Mouse (Mus musculus) ES-E14 (cell line): ENCODE measurements at regions not wholly inside any gene's neighbourhood (a gene's known extent, or its start where the extent isn't known, plus 50 kb on each side); places are given as distances from the start of the nearest gene placed in this dataset.

ENCODE experiments used
- DNase-seq: peaks from one replicate; pipeline ENCODE4 v3.0.0-alpha.2; 2013; ENCODE audit warnings: low read depth, low spot score
- H3K27ac ChIP-seq: 2 replicates; pipeline ENCODE4 v1.5.1; 2012; ENCODE audit warnings: low read depth, mild to moderate bottlenecking, low read length, moderate library complexity, mixed read lengths; ENCODE audit not compliant: poor library complexity, insufficient read depth, severe bottlenecking
- H3K36me3 ChIP-seq: 2 replicates; pipeline ENCODE4 v1.6.1; 2012; ENCODE audit warnings: mild to moderate bottlenecking, low read length, moderate library complexity, mixed read lengths; ENCODE audit not compliant: control insufficient read depth, poor library complexity, insufficient read depth, severe bottlenecking
- H3K4me1 ChIP-seq, 2 experiments: fragments of 150-350 bp in 1 of 2; sonication (generic) in 1 of 2; 2 replicates each; pipeline ENCODE4 v1.6.1; 2012; ENCODE audit warnings: low read length in 2 of 2, mild to moderate bottlenecking in 1 of 2, mixed read lengths in 1 of 2; ENCODE audit not compliant: control insufficient read depth in 2 of 2, insufficient read depth in 2 of 2, poor library complexity in 1 of 2
- H3K4me3 ChIP-seq, 2 experiments: fragments of 150-350 bp in 1 of 2; sonication (generic) in 1 of 2; 2 replicates each; pipeline ENCODE4 v1.5.1; 2012; ENCODE audit warnings: low read length in 2 of 2, low read depth in 1 of 2, mild to moderate bottlenecking in 1 of 2, mixed read lengths in 1 of 2; ENCODE audit not compliant: insufficient read depth in 1 of 2, poor library complexity in 1 of 2, severe bottlenecking in 1 of 2
- H3K9ac ChIP-seq: 2 replicates; pipeline ENCODE4 v1.6.1; 2012; ENCODE audit warnings: low read depth, mild to moderate bottlenecking, low read length, mixed read lengths; ENCODE audit not compliant: poor library complexity, insufficient read depth, severe bottlenecking
- H3K9me3 ChIP-seq: fragments of 150-350 bp; sonication (generic); 2 replicates; pipeline ENCODE4 v1.6.1; 2012; ENCODE audit warnings: low read depth, mild to moderate bottlenecking, low read length; ENCODE audit not compliant: control insufficient read depth, insufficient read depth
- CHD2 ChIP-seq: IDR thresholded peaks from 2 replicates; pipeline ENCODE4 v1.6.1; 2014; ENCODE audit warnings: mild to moderate bottlenecking, low read depth, low read length, inconsistent platforms
- HCFC1 ChIP-seq: IDR thresholded peaks from 2 replicates; pipeline ENCODE4 v1.6.1; 2012; ENCODE audit warnings: low read length, inconsistent platforms, borderline replicate concordance; ENCODE audit not compliant: insufficient read depth
- MAFK ChIP-seq: IDR thresholded peaks from 2 replicates; pipeline ENCODE4 v1.6.1; 2014; ENCODE audit warnings: mild to moderate bottlenecking, low read depth, low read length, inconsistent platforms; ENCODE audit not compliant: insufficient read depth
- ZC3H11A ChIP-seq: IDR thresholded peaks from 2 replicates; pipeline ENCODE4 v1.6.1; 2012; ENCODE audit warnings: low read depth, mild to moderate bottlenecking, inconsistent platforms, low read length, borderline replicate concordance
- ZNF384 ChIP-seq: IDR thresholded peaks from 2 replicates; pipeline ENCODE4 v1.6.1; 2012; ENCODE audit warnings: low read depth, low read length, inconsistent platforms
- in situ Hi-C, 2 experiments: fragments of 600-800 bp; cut with MboI; formaldehyde crosslinking; loops; one replicate each; pipeline ENCODE4 v1.15.1; 2025; ENCODE audit warnings: low sequenced_read_pairs in 2 of 2, inconsistent platforms in 1 of 2; ENCODE audit not compliant: unreplicated experiment in 2 of 2

DNA sequence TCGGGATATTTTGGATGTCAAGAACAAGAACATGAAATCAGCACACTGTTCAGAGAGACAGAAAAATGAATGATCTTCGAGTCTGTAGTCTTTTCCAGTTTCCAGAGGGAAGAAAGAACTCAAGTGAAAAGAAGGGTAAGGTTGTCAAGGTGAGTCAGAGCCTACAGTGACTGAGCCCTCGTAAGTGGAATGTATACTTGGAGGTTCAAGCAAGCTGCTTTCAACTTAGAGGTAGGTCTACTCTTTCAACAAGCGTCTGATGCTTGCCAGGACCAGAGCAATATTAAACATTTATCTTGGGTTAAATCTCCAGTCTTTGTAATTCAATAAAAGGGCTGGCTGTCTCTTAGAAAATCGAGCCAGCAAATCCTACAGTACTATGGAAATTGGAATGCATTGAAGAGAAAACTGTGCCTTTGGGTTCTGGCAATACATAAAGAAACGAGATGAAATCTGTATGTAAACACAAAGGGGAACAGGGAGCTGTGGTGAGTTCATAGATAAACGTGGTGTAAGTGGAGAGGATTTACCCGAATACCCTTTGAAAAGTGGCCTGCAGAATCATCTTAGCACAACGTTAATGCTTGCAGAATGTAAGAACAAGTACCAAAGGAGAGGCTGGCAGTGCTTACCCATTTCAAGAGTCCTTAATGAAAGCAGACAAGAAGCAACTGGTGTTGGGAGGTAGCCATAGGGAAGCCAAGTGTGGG is 82.2 kb upstream of the Dcn start:
- Histone ChIP-seq H3K9ac (no peak overlapping the region), H3K36me3 (no peaks in the 10 kb centered on the region), H3K9me3 (no peaks in the 10 kb centered on the region), H3K4me3 (no peak overlapping the region), H3K4me1 (no peaks in the 10 kb centered on the region), H3K27ac (no peak overlapping the region)
- TF ChIP-seq ZNF384 (no peak), ZC3H11A (no peak), HCFC1 (no peak), CHD2 (no peak), MAFK (no peak)
- no peak for DNase-seq
- in situ Hi-C loops: loop anchor here in 1 of 2 experiments (25.0 kb wide), 1 partner anchor 290 kb away; the partner anchor contains the start of gene Ccer1

- H3K4me1 ChIP-seq: no peaks in the 10 kb centered on the region
- H3K9ac ChIP-seq: no peak overlapping the region
- H3K27ac ChIP-seq: no peak overlapping the region
- no peaks in the 10 kb centered on the region for H3K36me3 ChIP-seq
- in situ Hi-C loops: loop anchor here in 1 of 2 experiments (25.0 kb wide), 1 partner anchor 289 kb away; the partner anchor contains the start of gene Ccer1
- no peak for DNase-seq
- TF ChIP-seq HCFC1: no peak
- no peak for TF ChIP-seq MAFK
- no peak for TF ChIP-seq ZC3H11A
- TF ChIP-seq ZNF384: no peak
- no peak for TF ChIP-seq CHD2
- H3K4me3 ChIP-seq: no peak overlapping the region
- H3K9me3 ChIP-seq: no peaks in the 10 kb centered on the region
Observed at GRCm38 (mm10) chr10:97397896-97398295, 81.5 kb upstream of the Dcn start.

GRCm38 (mm10) chr10:97402524-97402923 is 76.9 kb upstream of the Dcn start:
- Histone ChIP-seq H3K4me3 (no peak overlapping the region), H3K9ac (no peak overlapping the region), H3K9me3 (no peaks in the 10 kb centered on the region), H3K27ac (no peak overlapping the region), H3K36me3 (no peaks in the 10 kb centered on the region), H3K4me1 (no peaks in the 10 kb centered on the region)
- no peak for DNase-seq
- in situ Hi-C loops: no loop called here
- TF ChIP-seq CHD2 (no peak), ZNF384 (no peak), ZC3H11A (no peak), HCFC1 (no peak), MAFK (no peak)

DNA sequence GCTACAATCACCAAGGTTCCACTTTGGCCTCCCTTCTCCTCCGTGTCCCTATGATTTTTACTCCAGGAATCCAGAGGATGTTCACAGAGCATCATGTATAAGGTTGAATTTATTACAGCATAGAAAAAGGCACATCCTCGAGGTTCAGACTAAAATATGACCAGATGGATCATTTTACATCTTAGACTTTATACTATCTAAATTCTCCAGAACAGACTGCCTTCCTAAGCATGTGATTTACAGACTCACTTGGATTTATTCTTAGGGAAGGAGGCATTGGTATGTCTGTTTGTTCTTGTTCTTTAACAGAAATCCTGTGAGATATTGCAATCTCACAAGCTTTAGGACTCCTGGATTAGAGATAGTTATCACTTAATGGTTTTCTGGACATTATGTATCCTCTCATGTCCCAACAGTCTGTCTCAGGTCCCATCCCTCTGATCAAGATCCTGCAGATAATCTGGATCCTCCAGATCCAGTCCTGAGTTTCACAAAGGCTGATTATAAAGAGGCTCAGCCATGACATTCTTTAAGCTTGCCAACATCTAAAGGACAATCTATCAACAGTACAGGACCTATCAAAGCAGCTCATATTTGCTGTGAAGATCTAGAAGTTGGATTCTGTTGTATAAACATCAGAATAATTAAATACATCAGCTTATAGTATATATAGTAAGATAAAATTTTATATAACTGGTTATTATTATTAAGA is 75.2 kb upstream of the Dcn start:
- H3K4me1 ChIP-seq: no peaks in the 10 kb centered on the region
- no peak for DNase-seq
- H3K9ac ChIP-seq: no peak overlapping the region
- no peaks in the 10 kb centered on the region for H3K36me3 ChIP-seq
- no peak overlapping the region for H3K4me3 ChIP-seq
- no peak overlapping the region for H3K27ac ChIP-seq
- in situ Hi-C loops: no loop called here
- no peak for TF ChIP-seq CHD2
- TF ChIP-seq HCFC1: no peak
- TF ChIP-seq MAFK: no peak
- no peak for TF ChIP-seq ZC3H11A
- TF ChIP-seq ZNF384: no peak
- no peaks in the 10 kb centered on the region for H3K9me3 ChIP-seq
